Mouse (Mus musculus) ES-E14 (cell line): Measurements from ENCODE around the gene Gprc5d. TPM values are rescaled to one million over a fixed set of nuclear protein-coding genes. Genes with fewer than 3 reads are reported as not detected.

Source experiments
- DNase-seq: peaks from one replicate; pipeline ENCODE4 v3.0.0-alpha.2; 2013; ENCODE audit warnings: low read depth, low spot score
- H3K27ac ChIP-seq: 2 replicates; pipeline ENCODE4 v1.5.1; 2012; ENCODE audit warnings: low read depth, mild to moderate bottlenecking, low read length, moderate library complexity, mixed read lengths; ENCODE audit not compliant: poor library complexity, insufficient read depth, severe bottlenecking
- H3K36me3 ChIP-seq: 2 replicates; pipeline ENCODE4 v1.6.1; 2012; ENCODE audit warnings: mild to moderate bottlenecking, low read length, moderate library complexity, mixed read lengths; ENCODE audit not compliant: control insufficient read depth, poor library complexity, insufficient read depth, severe bottlenecking
- H3K4me1 ChIP-seq, 2 experiments: fragments of 150-350 bp in 1 of 2; sonication (generic) in 1 of 2; 2 replicates each; pipeline ENCODE4 v1.6.1; 2012; ENCODE audit warnings: low read length in 2 of 2, mild to moderate bottlenecking in 1 of 2, mixed read lengths in 1 of 2; ENCODE audit not compliant: control insufficient read depth in 2 of 2, insufficient read depth in 2 of 2, poor library complexity in 1 of 2
- H3K4me3 ChIP-seq, 2 experiments: fragments of 150-350 bp in 1 of 2; sonication (generic) in 1 of 2; 2 replicates each; pipeline ENCODE4 v1.5.1; 2012; ENCODE audit warnings: low read length in 2 of 2, low read depth in 1 of 2, mild to moderate bottlenecking in 1 of 2, mixed read lengths in 1 of 2; ENCODE audit not compliant: insufficient read depth in 1 of 2, poor library complexity in 1 of 2, severe bottlenecking in 1 of 2
- H3K9ac ChIP-seq: 2 replicates; pipeline ENCODE4 v1.6.1; 2012; ENCODE audit warnings: low read depth, mild to moderate bottlenecking, low read length, mixed read lengths; ENCODE audit not compliant: poor library complexity, insufficient read depth, severe bottlenecking
- H3K9me3 ChIP-seq: fragments of 150-350 bp; sonication (generic); 2 replicates; pipeline ENCODE4 v1.6.1; 2012; ENCODE audit warnings: low read depth, mild to moderate bottlenecking, low read length; ENCODE audit not compliant: control insufficient read depth, insufficient read depth
- CHD2 ChIP-seq: IDR thresholded peaks from 2 replicates; pipeline ENCODE4 v1.6.1; 2014; ENCODE audit warnings: mild to moderate bottlenecking, low read depth, low read length, inconsistent platforms
- HCFC1 ChIP-seq: IDR thresholded peaks from 2 replicates; pipeline ENCODE4 v1.6.1; 2012; ENCODE audit warnings: low read length, inconsistent platforms, borderline replicate concordance; ENCODE audit not compliant: insufficient read depth
- MAFK ChIP-seq: IDR thresholded peaks from 2 replicates; pipeline ENCODE4 v1.6.1; 2014; ENCODE audit warnings: mild to moderate bottlenecking, low read depth, low read length, inconsistent platforms; ENCODE audit not compliant: insufficient read depth
- ZC3H11A ChIP-seq: IDR thresholded peaks from 2 replicates; pipeline ENCODE4 v1.6.1; 2012; ENCODE audit warnings: low read depth, mild to moderate bottlenecking, inconsistent platforms, low read length, borderline replicate concordance
- ZNF384 ChIP-seq: IDR thresholded peaks from 2 replicates; pipeline ENCODE4 v1.6.1; 2012; ENCODE audit warnings: low read depth, low read length, inconsistent platforms
- in situ Hi-C, 2 experiments: fragments of 600-800 bp; cut with MboI; formaldehyde crosslinking; loops; one replicate each; pipeline ENCODE4 v1.15.1; 2025; ENCODE audit warnings: low sequenced_read_pairs in 2 of 2, inconsistent platforms in 1 of 2; ENCODE audit not compliant: unreplicated experiment in 2 of 2
- total RNA-seq: library from RNA; depleted of rRNA; stranded (reverse); fragments of 300-350 nt; gene quantifications from 2 replicates; pipeline ENCODE4 v1.2.3, GENCODE M21; 2012; rRNA removed

The Gprc5d gene
- not detected in 2 replicates for total RNA-seq

GRCm38 (mm10) chr6:135118183-135118582, at the start of gene Gprc5d:
TSS of gene Gprc5d (minus strand) at chr6:135118283.
- H3K4me1 ChIP-seq: peaks cover 0 to 1% of the 10 kb centered on the region in 2 experiments; a peak in 1 of 4 replicates
- H3K9me3 ChIP-seq: no peaks in the 10 kb centered on the region
- DNase-seq: no peak
- H3K9ac ChIP-seq: no peak within 1 kb of the TSS
- in situ Hi-C loops: no loop called here
- no peak within 1 kb of the TSS for H3K27ac ChIP-seq
- H3K4me3 ChIP-seq: no peak within 1 kb of the TSS
- TF ChIP-seq ZC3H11A (no peak), ZNF384 (no peak), MAFK (no peak), CHD2 (no peak), HCFC1 (no peak)
- H3K36me3 ChIP-seq: no peaks in the 10 kb centered on the region

- Histone ChIP-seq H3K9ac (no peak overlapping the region), H3K4me1 (peaks cover 3 to 5% of the 10 kb centered on the region in 2 experiments; a peak in 1 of 4 replicates), H3K36me3 (no peaks in the 10 kb centered on the region; the same call in 1 of the 2 replicates), H3K4me3 (no peak overlapping the region; a peak in 1 of 4 replicates), H3K9me3 (no peaks in the 10 kb centered on the region), H3K27ac (no peak overlapping the region)
- TF ChIP-seq HCFC1: no peak
- no peak for TF ChIP-seq MAFK
- no peak for TF ChIP-seq ZC3H11A
- TF ChIP-seq ZNF384: no peak
- no peak for TF ChIP-seq CHD2
- DNase-seq: no peak
- in situ Hi-C loops: no loop called here
Measured at GRCm38 (mm10) chr6:135166712-135167111, 48.6 kb upstream of the Gprc5d start.

- Histone ChIP-seq H3K9ac (no peak overlapping the region), H3K36me3 (no peaks in the 10 kb centered on the region; the same call in 1 of the 2 replicates), H3K4me1 (peaks cover 2 to 3% of the 10 kb centered on the region in 2 experiments; a peak in 1 of 4 replicates), H3K4me3 (no peak overlapping the region), H3K27ac (no peak overlapping the region), H3K9me3 (no peaks in the 10 kb centered on the region)
- DNase-seq: no peak
- in situ Hi-C loops: no loop called here
- TF ChIP-seq MAFK (no peak), ZNF384 (no peak), HCFC1 (no peak), ZC3H11A (no peak), CHD2 (no peak)
Measured at GRCm38 (mm10) chr6:135166262-135166661, 48.2 kb upstream of the Gprc5d start.

GRCm38 (mm10) chr6:135165706-135166105, 47.6 kb upstream of the Gprc5d start:
- H3K27ac ChIP-seq: no peak overlapping the region
- H3K9ac ChIP-seq: no peak overlapping the region
- H3K4me1 ChIP-seq: peaks cover 2 to 3% of the 10 kb centered on the region in 2 experiments; a peak in 1 of 4 replicates
- no peak for DNase-seq
- H3K36me3 ChIP-seq: no peaks in the 10 kb centered on the region; the same call in 1 of the 2 replicates
- H3K4me3 ChIP-seq: no peak overlapping the region
- H3K9me3 ChIP-seq: no peaks in the 10 kb centered on the region
- TF ChIP-seq ZNF384: no peak
- TF ChIP-seq ZC3H11A: no peak
- TF ChIP-seq HCFC1: no peak
- no peak for TF ChIP-seq CHD2
- TF ChIP-seq MAFK: no peak
- in situ Hi-C loops: no loop called here

GRCm38 (mm10) chr6:135165191-135165590, 47.1 kb upstream of the Gprc5d start:
- no peaks in the 10 kb centered on the region; the same call in 1 of the 2 replicates for H3K36me3 ChIP-seq
- no peak for DNase-seq
- peaks cover 2 to 3% of the 10 kb centered on the region in 2 experiments; a peak in 1 of 4 replicates for H3K4me1 ChIP-seq
- no peak for TF ChIP-seq CHD2
- no peak for TF ChIP-seq MAFK
- no peak for TF ChIP-seq HCFC1
- TF ChIP-seq ZNF384: no peak
- TF ChIP-seq ZC3H11A: no peak
- no peaks in the 10 kb centered on the region for H3K9me3 ChIP-seq
- no peak overlapping the region for H3K9ac ChIP-seq
- H3K4me3 ChIP-seq: no peak overlapping the region
- in situ Hi-C loops: no loop called here
- no peak overlapping the region for H3K27ac ChIP-seq
